Mouse (Mus musculus) myocyte (in vitro differentiated cells): Measurements from ENCODE around the gene Wnt8b. TPM values are rescaled to one million over a fixed set of nuclear protein-coding genes. Genes with fewer than 3 reads are reported as not detected.

Experiments used
- H3K27me3 ChIP-seq: one replicate; pipeline ENCODE4 v1.6.1; 2011; ENCODE audit not compliant: control insufficient read depth, insufficient read depth, insufficient read length
- H3K36me3 ChIP-seq: one replicate; pipeline ENCODE4 v1.6.1; 2011; ENCODE audit not compliant: control insufficient read depth, insufficient read depth
- H3K4me2 ChIP-seq: one replicate; pipeline ENCODE4 v1.6.1; 2011; ENCODE audit warnings: low read depth, control low read depth
- H3K4me3 ChIP-seq: one replicate; pipeline ENCODE4 v1.5.1; 2011; ENCODE audit warnings: mild to moderate bottlenecking, control low read depth, moderate library complexity
- H3K79me2 ChIP-seq: one replicate; pipeline ENCODE4 v1.6.1; 2011; ENCODE audit not compliant: control insufficient read depth, insufficient read depth
- H3ac ChIP-seq: one replicate; pipeline ENCODE4 v1.6.1; 2011; ENCODE audit not compliant: control insufficient read depth, insufficient read length
- CEBPB ChIP-seq: IDR thresholded peaks from 2 replicates; pipeline ENCODE4 v1.6.1; 2011; ENCODE audit warnings: mild to moderate bottlenecking, moderate library complexity; ENCODE audit not compliant: poor library complexity, insufficient read depth, severe bottlenecking
- E2F4 ChIP-seq: IDR thresholded peaks from one replicate; pipeline ENCODE4 v1.6.1; 2011; ENCODE audit warnings: mild to moderate bottlenecking, control low read depth, moderate library complexity; ENCODE audit not compliant: insufficient read depth
- MAX ChIP-seq: IDR thresholded peaks from one replicate; pipeline ENCODE4 v1.6.1; 2011; ENCODE audit warnings: low read depth, mild to moderate bottlenecking, control low read depth
- MYOD1 ChIP-seq, 3 experiments: IDR thresholded peaks; one replicate each; pipeline ENCODE4 v1.6.1; 2011; ENCODE audit warnings: control low read depth in 2 of 3, low read depth in 2 of 3, mild to moderate bottlenecking in 2 of 3, moderate library complexity in 1 of 3; ENCODE audit not compliant: insufficient read length in 2 of 3, control insufficient read depth in 1 of 3
- MYOG ChIP-seq, 3 experiments: IDR thresholded peaks; one replicate each; pipeline ENCODE4 v1.6.1; 2011; ENCODE audit warnings: control low read depth in 2 of 3, low read depth in 2 of 3, mild to moderate bottlenecking in 2 of 3; ENCODE audit not compliant: insufficient read length in 2 of 3, control insufficient read depth in 1 of 3, insufficient read depth in 1 of 3
- POLR2A ChIP-seq: IDR thresholded peaks from one replicate; pipeline ENCODE4 v1.6.1; 2011; ENCODE audit warnings: low read depth, mild to moderate bottlenecking, control low read depth, moderate library complexity; ENCODE audit not compliant: insufficient read length
- POLR2AphosphoS2 ChIP-seq: IDR thresholded peaks from one replicate; pipeline ENCODE4 v1.6.1; 2011; ENCODE audit warnings: low read depth, control low read depth; ENCODE audit not compliant: insufficient read length
- REST ChIP-seq: IDR thresholded peaks from one replicate; pipeline ENCODE4 v1.6.1; 2011; ENCODE audit warnings: mild to moderate bottlenecking, control low read depth, moderate library complexity; ENCODE audit not compliant: insufficient read depth, insufficient read length
- SRF ChIP-seq: IDR thresholded peaks from one replicate; pipeline ENCODE4 v1.6.1; 2011; ENCODE audit warnings: low read depth; ENCODE audit not compliant: control insufficient read depth, insufficient read length
- TCF12 ChIP-seq: IDR thresholded peaks from one replicate; pipeline ENCODE4 v1.6.1; 2011; ENCODE audit warnings: mild to moderate bottlenecking, control low read depth; ENCODE audit not compliant: poor library complexity, insufficient read depth, severe bottlenecking
- TCF3 ChIP-seq: IDR thresholded peaks from one replicate; pipeline ENCODE4 v1.6.1; 2011; ENCODE audit warnings: low read depth, control low read depth; ENCODE audit not compliant: insufficient read length
- USF1 ChIP-seq: IDR thresholded peaks from one replicate; pipeline ENCODE4 v1.6.1; 2011; ENCODE audit warnings: low read depth, mild to moderate bottlenecking, control low read depth, moderate library complexity
- polyA plus RNA-seq: library from polyadenylated mRNA; unstranded; fragments of >200 nt; fragmentation: generic; extraction: Trizol; gene quantifications from one replicate; pipeline ENCODE4 v1.2.1, GENCODE M21; 2012; ENCODE audit warnings: missing spikeins

The Wnt8b gene
- polyA plus RNA-seq, 1 experiment, result not detected

DNA sequence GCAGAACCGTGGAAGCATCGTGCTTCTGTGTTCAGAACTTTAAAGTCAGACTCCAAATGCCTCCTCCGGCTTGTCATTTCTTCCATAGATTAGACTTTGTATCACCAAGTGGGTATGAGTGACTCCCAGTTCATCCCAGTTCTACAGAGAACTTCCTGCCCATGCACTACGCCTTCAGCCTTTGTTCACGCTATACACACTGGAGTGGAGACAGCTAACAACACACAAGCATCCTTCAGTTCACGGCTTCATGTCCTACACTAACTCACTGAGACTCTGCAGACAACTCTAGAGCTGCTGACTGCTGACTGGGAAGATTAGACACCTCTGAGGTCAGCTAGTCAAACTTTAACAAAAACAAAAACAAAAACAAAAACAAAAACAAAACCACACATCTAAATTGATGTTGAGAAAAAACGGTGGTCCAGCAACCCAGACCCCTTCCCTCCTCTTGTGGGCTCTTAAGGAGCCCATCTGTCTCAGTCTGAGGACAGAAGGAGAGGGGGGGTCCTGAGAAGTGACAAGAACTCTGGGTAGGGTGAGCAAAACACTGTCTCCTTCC, 20.7 kb downstream of the Wnt8b start:
- Histone ChIP-seq H3K36me3 (no peaks in the 10 kb centered on the region), H3K4me3 (no peak overlapping the region), H3K27me3 (peaks cover 90% of the 10 kb centered on the region), H3K4me2 (no peak overlapping the region), H3K79me2 (no peaks in the 10 kb centered on the region), H3ac (no peak overlapping the region)
- TF ChIP-seq TCF12 (no peak), POLR2AphosphoS2 (no peak), TCF3 (no peak), REST (no peak)

DNA sequence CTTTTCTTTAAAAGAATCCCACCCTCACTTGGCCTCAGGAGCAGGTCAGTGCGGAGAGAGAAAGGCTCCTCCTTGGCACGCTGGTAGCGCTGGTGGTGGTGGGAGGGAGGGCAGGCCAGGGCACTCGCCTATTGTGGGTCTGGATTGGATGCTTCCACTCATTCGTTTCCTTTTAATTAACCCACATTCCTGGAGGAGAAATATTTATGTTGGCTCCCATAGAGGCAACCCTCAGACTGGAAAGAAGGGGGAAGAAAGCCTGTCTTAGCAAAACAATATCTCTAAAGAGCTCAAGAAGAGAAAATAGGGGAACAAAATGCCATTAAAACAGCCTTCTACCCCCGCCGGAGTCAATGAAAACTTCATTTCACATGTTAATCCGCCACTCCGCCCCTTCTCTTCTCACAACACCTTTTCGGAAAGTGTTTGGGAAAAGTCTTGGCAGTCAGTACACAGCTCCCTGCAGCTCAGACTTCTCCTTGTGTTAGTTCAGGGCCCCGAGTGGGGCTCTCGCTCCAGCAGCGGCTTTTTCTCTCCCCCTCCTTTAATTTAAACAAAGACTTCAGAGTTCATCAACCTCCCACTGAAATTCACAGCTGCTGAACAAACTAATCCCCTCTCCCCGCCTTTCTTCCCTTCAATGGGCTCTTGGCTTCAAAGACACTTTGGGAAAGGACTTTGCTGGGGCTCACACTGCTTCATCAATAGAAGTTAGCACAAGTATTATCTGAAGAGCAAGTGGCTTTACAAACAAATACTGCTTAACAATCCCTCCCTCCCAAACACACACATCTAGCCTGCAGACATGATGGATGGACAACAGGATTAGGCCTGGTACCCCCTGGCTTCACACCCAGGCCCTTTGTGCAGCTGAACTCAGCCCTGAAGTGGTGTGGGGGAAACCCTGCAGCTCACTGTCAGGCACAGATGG, 21.5 kb downstream of the Wnt8b start:
- H3K4me3 ChIP-seq, result no peak overlapping the region
- H3K4me2 ChIP-seq, result no peak overlapping the region
- TF ChIP-seq POLR2AphosphoS2 (no peak), MAX (no peak), TCF3 (no peak), USF1 (no peak), SRF (no peak), TCF12 (no peak), CEBPB (no peak)
- H3K79me2 ChIP-seq, result no peaks in the 10 kb centered on the region
- peaks cover 86% of the 10 kb centered on the region for H3K27me3 ChIP-seq
- H3ac ChIP-seq, result no peak overlapping the region
- no peaks in the 10 kb centered on the region for H3K36me3 ChIP-seq

DNA sequence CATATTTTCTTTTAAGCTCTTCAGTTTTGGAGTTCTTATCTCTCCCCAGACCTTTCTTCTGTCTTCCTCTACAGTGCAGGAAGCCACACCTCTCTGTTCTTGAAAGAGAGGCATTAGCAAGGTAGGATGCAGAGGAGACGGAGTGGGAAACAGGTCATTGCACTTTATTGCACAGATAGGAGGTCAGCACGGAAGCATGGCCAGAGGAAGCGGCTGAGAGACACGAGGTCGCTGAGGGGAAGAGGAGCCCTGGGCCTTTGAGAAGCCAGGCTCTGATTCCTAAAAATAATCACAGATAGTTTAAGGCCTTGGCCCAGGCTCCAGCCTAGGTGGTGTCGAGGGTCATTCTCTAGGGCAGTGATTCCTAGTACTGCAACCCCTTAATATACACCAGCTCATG, 22.5 kb downstream of the Wnt8b start:
- H3K4me2 ChIP-seq, result no peak overlapping the region

DNA sequence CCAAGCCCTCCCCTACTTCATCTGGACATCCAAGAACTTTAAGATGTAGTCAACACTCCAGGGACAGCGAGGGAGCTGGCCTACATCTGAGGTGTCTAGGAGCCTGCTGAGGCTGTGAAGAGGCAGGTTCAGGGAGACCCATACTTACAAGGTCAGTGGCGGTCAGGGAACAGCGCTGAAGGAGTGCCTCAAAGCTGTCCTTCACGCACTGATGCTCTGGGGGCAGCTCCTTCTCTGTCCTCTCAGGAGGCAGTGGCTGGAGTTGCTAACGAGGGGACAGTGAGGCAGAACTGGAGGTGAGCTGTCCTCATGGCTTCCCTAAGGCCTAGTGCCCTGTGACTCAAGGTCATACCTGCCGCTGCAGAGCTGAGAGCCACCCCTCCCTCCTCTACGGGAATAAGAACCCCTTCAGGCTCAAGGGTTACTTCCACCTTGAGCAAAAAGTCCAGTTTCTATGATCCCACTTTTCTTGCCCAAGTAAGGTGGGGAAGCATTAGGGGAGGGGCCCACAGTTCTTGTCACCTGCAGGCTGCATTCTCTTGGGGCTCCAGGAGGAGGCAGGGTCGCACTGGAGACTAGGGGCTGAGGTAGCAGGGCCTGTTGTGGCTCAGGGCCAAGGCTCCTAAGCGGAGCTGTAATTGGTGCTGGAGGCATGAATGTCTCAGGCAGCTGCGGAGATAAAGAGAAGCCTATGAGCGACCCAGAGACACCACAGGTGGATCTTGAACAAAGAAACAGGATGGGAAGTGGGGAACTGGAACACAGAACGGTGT, 24.9 kb downstream of the Wnt8b start:
- H3K4me3 ChIP-seq, result no peak overlapping the region
- H3K4me2 ChIP-seq, result no peak overlapping the region
- no peaks in the 10 kb centered on the region for H3K36me3 ChIP-seq
- H3ac ChIP-seq, result no peak overlapping the region
- TF ChIP-seq MAX, result no peak
- TF ChIP-seq USF1, result no peak
- TF ChIP-seq TCF3, result no peak
- no peak for TF ChIP-seq SRF
- TF ChIP-seq REST, result no peak
- TF ChIP-seq CEBPB, result no peak
- no peak for TF ChIP-seq MYOG (IDR thresholded peaks at IDR 0.05; ENCODE audit: control insufficient read depth in 1 of 3, insufficient read depth in 1 of 3, insufficient read length in 2 of 3, low read depth in 2 of 3)
- TF ChIP-seq POLR2A, result no peak
- TF ChIP-seq E2F4, result no peak
- TF ChIP-seq MYOD1 (IDR thresholded peaks at IDR 0.05; ENCODE audit: control insufficient read depth in 1 of 3, insufficient read length in 2 of 3, low read depth in 2 of 3), result no peak
- no peak for TF ChIP-seq TCF12
- no peak for TF ChIP-seq POLR2AphosphoS2
- no peaks in the 10 kb centered on the region for H3K79me2 ChIP-seq
- H3K27me3 ChIP-seq, result peaks cover 65% of the 10 kb centered on the region

More for the DNA sequence above, 22.5 kb downstream of the Wnt8b start:
- Histone ChIP-seq H3K27me3 (peaks cover 84% of the 10 kb centered on the region), H3K79me2 (no peaks in the 10 kb centered on the region), H3ac (no peak overlapping the region), H3K4me3 (no peak overlapping the region), H3K36me3 (no peaks in the 10 kb centered on the region)
- TF ChIP-seq USF1 (no peak), SRF (no peak), TCF3 (no peak), MYOD1 (IDR thresholded peaks at IDR 0.05; ENCODE audit: control insufficient read depth in 1 of 3, insufficient read length in 2 of 3, low read depth in 2 of 3) (no peak), REST (no peak), MAX (no peak), MYOG (IDR thresholded peaks at IDR 0.05; ENCODE audit: control insufficient read depth in 1 of 3, insufficient read depth in 1 of 3, insufficient read length in 2 of 3, low read depth in 2 of 3) (no peak), E2F4 (no peak), TCF12 (no peak), POLR2A (no peak), POLR2AphosphoS2 (no peak), CEBPB (no peak)
